Mouse (Mus musculus) cerebellum, adult 2 months (tissue): ENCODE measurements around the gene Scamp3.

Experiments
- CTCF ChIP-seq: fragments of 200-500 bp; IDR thresholded peaks from 2 replicates; pipeline ENCODE4 v1.5.1; 2011; ENCODE audit warnings: low read depth, mild to moderate bottlenecking, control low read depth, low read length, moderate library complexity, borderline replicate concordance; ENCODE audit not compliant: insufficient read depth
- POLR2A ChIP-seq: fragments of 200-500 bp; IDR thresholded peaks from 2 replicates; pipeline ENCODE4 v1.6.1; 2011; ENCODE audit warnings: low read length, control low read depth, borderline replicate concordance; ENCODE audit not compliant: insufficient read depth

GRCm38 (mm10) chr3:89176421-89176820 lies 852 bp upstream of the Scamp3 start:
- TF ChIP-seq POLR2A (no peak), CTCF (no peak)
